Mouse (Mus musculus) CD4-positive helper T cell, adult 2 months (primary cell): Measurements from ENCODE around the gene Tdpoz4.
"Not testable (repeated sequence)": the region's sequence is repeated elsewhere in the genome, so short reads cannot be mapped to it uniquely, and the experiment has no call there.

Experiments
- DNase-seq: peaks from one replicate; pipeline ENCODE4 v3.0.0-alpha.2; 2012; ENCODE audit warnings: low read depth, missing footprints, low spot score

Tdpoz4 gene

GRCm38 (mm10) chr3:93796098-93796497 is at the start of gene Tdpoz4:
TSS of gene Tdpoz4 (plus strand) at chr3:93796398.
- not testable (repeated sequence) for DNase-seq

- not testable (repeated sequence) for DNase-seq
Observed at GRCm38 (mm10) chr3:93754022-93754421, 42.2 kb upstream of the Tdpoz4 start.

GRCm38 (mm10) chr3:93772700-93773099 is 23.5 kb upstream of the Tdpoz4 start, which contains the start of gene Gm5773:
TSS of gene Gm5773 (plus strand) at chr3:93773000.
- DNase-seq, result not testable (repeated sequence)

- not testable (repeated sequence) for DNase-seq
Observed at GRCm38 (mm10) chr3:93813341-93813740, 17.1 kb downstream of the Tdpoz4 start.

GRCm38 (mm10) chr3:93825720-93826119 is 29.5 kb downstream of the Tdpoz4 start, which contains the start of gene Tdpoz3:
TSS of gene Tdpoz3 (plus strand) at chr3:93826020.
- not testable (repeated sequence) for DNase-seq
